Mouse (Mus musculus): ENCODE measurements at regions not wholly inside any gene's neighbourhood (a gene's known extent, or its start where the extent isn't known, plus 50 kb on each side); places are given as distances from the start of the nearest gene placed in this dataset.

DNA sequence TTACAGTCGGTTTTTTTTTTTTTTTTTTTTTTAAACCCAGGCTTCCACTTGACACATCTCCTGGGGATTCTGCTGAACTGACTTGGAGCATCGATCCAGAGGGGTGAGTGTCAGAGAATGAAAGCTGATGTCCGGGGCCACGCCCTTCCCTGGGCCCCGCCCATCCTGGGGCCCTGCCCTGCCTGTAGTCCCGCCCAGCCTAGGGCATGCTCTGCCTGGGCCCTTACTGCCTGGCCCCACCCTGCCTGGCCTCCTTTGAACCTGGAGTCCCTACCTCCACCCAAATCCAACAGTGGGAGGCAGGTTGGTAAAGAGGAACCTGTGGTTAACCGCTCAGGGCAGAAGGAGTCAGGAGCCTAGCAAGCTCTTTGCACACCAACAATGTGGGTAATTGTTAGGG, 293.7 kb upstream of the Kcnab2 start:
- TF ChIP-seq POLR2A (IDR thresholded peaks at IDR 0.05; ENCODE audit: borderline replicate concordance, extremely low read depth, low read depth, low read length), result no peak
- TF ChIP-seq CTCF (IDR thresholded peaks at IDR 0.05; ENCODE audit: insufficient read depth, low read length), result no peak
